Mouse (Mus musculus): ENCODE results near the gene Zfp382. TPM values are rescaled to one million over a fixed set of nuclear protein-coding genes. Genes with fewer than 3 reads are reported as not detected.

Zfp382 gene
- 13.1 and 16.3 TPM in 2 replicates for polyA plus RNA-seq (2016; fragmentation: Nextera tagmentation; extraction: Ambion mirVana)

DNA sequence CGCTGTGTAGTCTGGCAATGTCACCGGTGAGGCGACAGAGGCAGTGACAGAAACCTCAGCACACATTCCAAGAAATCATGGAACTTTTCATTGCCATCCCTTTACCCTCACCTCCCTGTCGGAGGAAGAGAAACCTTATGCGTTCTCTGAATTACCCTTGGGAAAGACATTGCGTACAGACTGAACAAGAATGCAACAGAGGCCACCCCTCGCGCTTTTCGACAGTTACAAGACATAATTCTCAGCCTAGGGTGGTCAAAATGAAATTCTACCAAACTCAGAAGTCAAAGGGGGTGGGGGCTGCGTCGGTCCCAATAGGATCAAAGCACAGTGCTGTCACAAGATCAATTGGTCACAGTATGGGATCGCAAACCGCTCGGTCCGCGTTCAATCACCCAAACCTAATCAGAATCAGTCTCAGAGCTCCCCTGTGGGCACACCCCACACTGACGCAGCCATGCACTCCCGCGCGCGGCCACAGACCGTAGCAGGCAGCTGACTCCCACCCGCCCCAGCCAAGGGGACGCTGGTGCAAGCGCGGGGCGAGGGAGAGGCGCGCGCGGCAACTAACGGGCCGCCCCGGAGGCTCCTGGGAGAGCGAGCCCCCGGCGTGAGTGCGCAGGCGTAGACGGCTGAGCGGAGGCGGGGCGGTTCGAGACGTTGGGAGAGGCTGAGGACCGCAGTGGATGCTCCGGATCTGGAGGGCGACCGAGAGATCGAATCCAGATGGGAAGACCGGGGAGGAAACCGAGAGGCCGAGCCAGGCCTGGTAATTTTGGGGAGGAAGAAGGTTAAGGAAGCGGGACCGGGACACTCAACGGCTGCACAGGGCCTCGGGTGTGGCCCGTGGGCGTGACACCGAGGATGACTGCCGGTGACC, at the start of gene Zfp382:
Gene Zfp382, plus strand, starts transcription at position 635 of the 880 bp plus-strand sequence.
- under 1% methylated on average over 61 of the region's 61 CpGs for WGBS
- peak; percentile 94 for ATAC-seq (ENCODE audit: insufficient number of reproducible peaks, insufficient read depth, low FRiP score, low TSS enrichment)

GRCm38 (mm10) chr7:30072146-30073028, 49.4 kb upstream of the Zfp382 start, which contains the start of gene Zfp82:
Zfp82 (minus strand) TSS chr7:30072900.
- H3K9me3 ChIP-seq = no peaks in the 10 kb centered on the region
- no peaks in the 10 kb centered on the region for H3K4me1 ChIP-seq
- no peaks in the 10 kb centered on the region for H3K27me3 ChIP-seq
- peak within 1 kb of the TSS; percentile 78 for H3K4me3 ChIP-seq
- peak within 1 kb of the TSS; percentile 78 for H3K9ac ChIP-seq
- ATAC-seq (ENCODE audit: insufficient number of reproducible peaks, insufficient read depth, low FRiP score, low TSS enrichment) = peak; percentile 68
- H3K36me3 ChIP-seq = peaks cover 32% of the 10 kb centered on the region
- H3K4me2 ChIP-seq (replicated peaks) = peak within 1 kb of the TSS; percentile 85
- peak within 1 kb of the TSS; percentile 60; the same call in 1 of the 2 replicates for H3K27ac ChIP-seq
- under 1% methylated on average over 50 of the region's 50 CpGs for WGBS

More for the DNA sequence above, at the start of gene Zfp382:
- Histone ChIP-seq H3K4me3 (peak within 1 kb of the TSS; percentile 67), H3K4me1 (peaks cover 11% of the 10 kb centered on the region), H3K9me3 (no peaks in the 10 kb centered on the region; the same call in 1 of the 2 replicates), H3K4me2 (replicated peaks) (peak within 1 kb of the TSS; percentile 82), H3K9ac (peak within 1 kb of the TSS; percentile 70), H3K27ac (peak within 1 kb of the TSS; percentile 88), H3K36me3 (peaks cover 2% of the 10 kb centered on the region), H3K27me3 (no peaks in the 10 kb centered on the region)

DNA sequence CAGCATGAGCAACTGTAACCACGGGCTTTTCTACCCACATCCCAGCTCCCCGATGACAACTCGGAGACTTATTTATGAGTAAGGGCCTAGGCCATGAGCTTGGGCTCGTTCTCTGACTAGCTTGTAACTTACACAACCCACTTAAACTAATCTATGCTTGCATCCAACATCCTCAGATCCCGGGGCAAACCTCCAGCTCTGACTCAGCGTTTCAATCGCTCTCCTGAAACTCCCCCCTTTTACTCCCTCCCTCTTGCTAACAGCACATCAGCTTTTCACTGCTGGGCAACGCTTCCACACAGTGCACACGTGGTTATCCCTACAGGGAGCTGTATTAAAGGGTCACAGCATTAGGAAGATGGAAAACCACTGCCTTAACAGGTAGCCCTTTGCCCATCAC, 35.2 kb upstream of the Zfp382 start:
- H3K27me3 ChIP-seq = no peaks in the 10 kb centered on the region
- peaks cover 21% of the 10 kb centered on the region for H3K4me1 ChIP-seq
- peaks cover 5% of the 10 kb centered on the region; the same call in 1 of the 2 replicates for H3K9me3 ChIP-seq
- no peak overlapping the region for H3K4me3 ChIP-seq
- 94% methylated on average over 9 of the region's 9 CpGs for WGBS
- no peak overlapping the region for H3K27ac ChIP-seq
- no peak for ATAC-seq (ENCODE audit: insufficient number of reproducible peaks, insufficient read depth, low FRiP score, low TSS enrichment)
- no peak overlapping the region for H3K4me2 ChIP-seq (replicated peaks)
- H3K36me3 ChIP-seq = peaks cover 40% of the 10 kb centered on the region
- H3K9ac ChIP-seq = no peak overlapping the region

DNA sequence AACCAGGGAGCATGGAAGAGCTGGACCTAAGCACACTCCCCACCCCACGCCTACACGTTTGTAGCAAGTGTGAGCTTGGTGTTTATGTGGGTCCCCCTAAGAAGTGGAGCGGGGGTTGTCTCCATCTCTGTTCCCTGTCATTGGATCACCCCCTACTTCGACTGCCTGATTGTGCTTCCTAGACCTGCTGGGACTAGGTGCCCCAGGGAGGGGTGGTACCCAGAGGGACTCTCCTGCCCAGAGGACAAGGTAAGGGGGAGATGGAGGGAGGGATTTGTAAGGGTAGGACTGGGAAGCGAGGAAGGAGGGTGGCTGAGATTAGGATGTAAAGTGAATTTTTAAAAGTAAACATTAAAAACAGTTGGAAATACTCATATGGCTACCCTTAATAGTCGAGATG, 32.3 kb upstream of the Zfp382 start:
- ATAC-seq (ENCODE audit: insufficient number of reproducible peaks, insufficient read depth, low FRiP score, low TSS enrichment) = no peak
- Histone ChIP-seq H3K4me2 (replicated peaks) (peak overlapping the region; percentile 83), H3K4me1 (peaks cover 27% of the 10 kb centered on the region), H3K9me3 (peaks cover 5% of the 10 kb centered on the region; the same call in 1 of the 2 replicates), H3K27ac (peak overlapping the region; percentile 87; the same call in 1 of the 2 replicates), H3K36me3 (peaks cover 26% of the 10 kb centered on the region), H3K4me3 (peak overlapping the region; percentile 70), H3K27me3 (no peaks in the 10 kb centered on the region), H3K9ac (peak overlapping the region; percentile 74)
- 6% methylated on average over 6 of the region's 6 CpGs for WGBS

DNA sequence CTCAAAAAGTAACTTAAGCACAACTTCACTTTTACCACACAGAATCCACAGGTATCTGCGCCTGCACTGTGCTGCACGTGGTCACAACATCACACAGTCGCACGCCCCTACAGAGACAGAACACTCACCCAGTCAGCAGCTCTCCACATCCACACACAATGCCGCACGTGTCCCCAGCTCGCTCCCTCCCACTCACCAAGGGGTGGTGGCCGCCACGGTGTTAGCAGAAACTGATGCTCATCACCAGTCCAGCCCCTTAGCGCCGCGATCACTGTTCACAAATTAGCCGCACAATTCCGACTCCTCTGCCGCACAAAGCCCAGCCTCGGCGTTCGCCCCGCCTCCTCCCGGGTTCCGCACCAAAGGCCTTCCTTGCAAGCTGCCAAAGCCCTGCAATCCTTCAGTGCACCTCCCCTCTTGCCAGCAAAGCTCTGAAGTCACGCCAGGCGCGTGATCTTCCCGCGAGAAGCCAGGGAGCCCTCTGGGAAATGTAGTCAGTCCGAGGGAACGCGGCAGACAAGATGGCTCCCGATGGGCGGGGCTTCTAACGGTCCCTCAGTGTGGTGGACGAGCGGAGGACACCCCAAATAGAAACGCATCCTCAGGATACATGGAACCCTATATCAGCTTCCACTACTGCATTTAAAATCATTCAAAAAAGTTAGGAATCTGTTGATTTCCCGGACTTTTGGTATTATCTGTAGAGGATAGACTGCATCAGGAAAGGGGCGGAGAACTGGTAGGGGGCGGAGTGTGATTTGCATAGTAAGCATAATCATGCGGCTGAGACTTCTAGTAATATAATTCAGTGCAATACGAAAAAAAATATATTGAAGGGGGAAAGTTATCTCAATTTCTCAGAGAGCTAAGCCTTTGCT, 31.4 kb upstream of the Zfp382 start, which contains the start of the genes Gm26920 and Zfp566:
Gene Gm26920, minus strand, starts transcription at position 319 of the 878 bp plus-strand sequence.
Gene Zfp566, minus strand, starts transcription at position 436 of the 878 bp plus-strand sequence.
- H3K4me1 ChIP-seq = peaks cover 27% of the 10 kb centered on the region
- H3K27ac ChIP-seq = peak within 1 kb of the TSS; percentile 87
- under 1% methylated on average over 40 of the region's 40 CpGs for WGBS
- H3K9ac ChIP-seq = peak within 1 kb of the TSS; percentile 74
- no peaks in the 10 kb centered on the region for H3K27me3 ChIP-seq
- ATAC-seq (ENCODE audit: insufficient number of reproducible peaks, insufficient read depth, low FRiP score, low TSS enrichment) = peak; percentile 89
- H3K36me3 ChIP-seq = peaks cover 17% of the 10 kb centered on the region
- peak within 1 kb of the TSS; percentile 70 for H3K4me3 ChIP-seq
- peak within 1 kb of the TSS; percentile 83 for H3K4me2 ChIP-seq (replicated peaks)
- H3K9me3 ChIP-seq = peaks cover 3% of the 10 kb centered on the region; the same call in 1 of the 2 replicates

DNA sequence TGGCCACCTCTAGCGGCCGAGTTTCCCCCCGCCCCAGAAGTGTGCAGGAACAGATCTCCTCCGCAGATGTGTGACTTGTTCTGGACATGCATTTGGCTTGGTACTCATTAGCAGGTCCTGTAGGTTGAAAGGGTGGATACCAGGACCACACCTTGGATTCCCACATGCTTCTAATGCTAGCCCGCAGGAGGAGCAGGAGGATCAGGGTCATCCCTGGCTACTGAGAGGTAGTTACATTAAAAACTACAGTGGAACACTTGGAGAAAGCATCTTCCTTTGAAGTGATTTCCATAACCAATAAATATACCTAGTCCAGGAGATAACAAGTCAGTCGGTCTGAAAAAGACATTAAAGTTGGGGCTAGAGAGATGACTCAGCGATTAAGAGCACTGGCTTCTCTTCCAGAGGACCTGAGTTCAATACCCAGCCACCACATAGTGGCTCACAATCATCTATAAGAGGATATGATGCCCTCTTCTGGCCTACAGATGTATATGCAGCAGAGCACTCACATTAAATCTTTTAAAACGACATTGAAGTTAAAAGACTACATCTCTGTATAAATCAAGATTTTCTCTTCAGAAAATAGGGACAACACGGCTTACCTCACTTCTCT, 30.7 kb upstream of the Zfp382 start:
- no peaks in the 10 kb centered on the region for H3K9me3 ChIP-seq
- no peaks in the 10 kb centered on the region for H3K27me3 ChIP-seq
- H3K4me2 ChIP-seq (replicated peaks) = peak overlapping the region; percentile 83
- peaks cover 27% of the 10 kb centered on the region for H3K4me1 ChIP-seq
- no peak overlapping the region for H3K9ac ChIP-seq
- WGBS = 6% methylated on average over 9 of the region's 9 CpGs
- peak overlapping the region; percentile 70 for H3K4me3 ChIP-seq
- peaks cover 10% of the 10 kb centered on the region for H3K36me3 ChIP-seq
- H3K27ac ChIP-seq = peak overlapping the region; percentile 87
- 0 out of 2 replicates have a peak, but pooled peaks have one; percentile 2 for ATAC-seq (ENCODE audit: insufficient number of reproducible peaks, insufficient read depth, low FRiP score, low TSS enrichment)

DNA sequence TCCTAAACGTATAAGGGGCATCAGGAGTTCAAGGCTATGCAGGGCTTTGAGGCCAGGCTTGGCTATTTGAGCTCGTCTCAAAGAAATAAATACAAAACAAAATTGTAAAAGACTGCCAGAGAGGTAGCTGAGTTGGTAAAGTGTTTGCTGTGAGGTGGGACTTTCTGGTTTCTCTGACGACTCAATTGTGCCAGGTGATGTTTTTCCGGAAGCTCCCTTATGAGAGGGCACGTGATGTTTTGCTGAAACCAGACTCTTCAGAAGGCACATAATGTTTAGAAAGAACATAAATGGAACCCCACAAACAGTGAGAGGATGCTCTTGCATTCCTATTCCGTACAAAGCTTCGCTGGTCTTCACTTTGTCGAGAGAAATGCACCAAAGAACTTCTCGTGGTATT, 29.1 kb upstream of the Zfp382 start:
- Histone ChIP-seq H3K4me1 (peaks cover 31% of the 10 kb centered on the region), H3K36me3 (peaks cover 5% of the 10 kb centered on the region), H3K9me3 (no peaks in the 10 kb centered on the region), H3K27me3 (no peaks in the 10 kb centered on the region), H3K4me2 (replicated peaks) (no peak overlapping the region), H3K4me3 (no peak overlapping the region), H3K27ac (no peak overlapping the region), H3K9ac (no peak overlapping the region)
- ATAC-seq (ENCODE audit: insufficient number of reproducible peaks, insufficient read depth, low FRiP score, low TSS enrichment) = no peak
- 82% methylated on average over 9 of the region's 9 CpGs for WGBS

GRCm38 (mm10) chr7:30093918-30094415, 27.8 kb upstream of the Zfp382 start:
- Histone ChIP-seq H3K4me2 (replicated peaks) (peak overlapping the region; percentile 49), H3K27me3 (no peaks in the 10 kb centered on the region), H3K9me3 (no peaks in the 10 kb centered on the region), H3K4me3 (peak overlapping the region; percentile 58), H3K27ac (peak overlapping the region; percentile 98; the same call in 1 of the 2 replicates), H3K4me1 (peaks cover 21% of the 10 kb centered on the region), H3K36me3 (peaks cover 15% of the 10 kb centered on the region), H3K9ac (no peak overlapping the region)
- 78% methylated on average over 6 of the region's 6 CpGs for WGBS
- no peak for ATAC-seq (ENCODE audit: insufficient number of reproducible peaks, insufficient read depth, low FRiP score, low TSS enrichment)

DNA sequence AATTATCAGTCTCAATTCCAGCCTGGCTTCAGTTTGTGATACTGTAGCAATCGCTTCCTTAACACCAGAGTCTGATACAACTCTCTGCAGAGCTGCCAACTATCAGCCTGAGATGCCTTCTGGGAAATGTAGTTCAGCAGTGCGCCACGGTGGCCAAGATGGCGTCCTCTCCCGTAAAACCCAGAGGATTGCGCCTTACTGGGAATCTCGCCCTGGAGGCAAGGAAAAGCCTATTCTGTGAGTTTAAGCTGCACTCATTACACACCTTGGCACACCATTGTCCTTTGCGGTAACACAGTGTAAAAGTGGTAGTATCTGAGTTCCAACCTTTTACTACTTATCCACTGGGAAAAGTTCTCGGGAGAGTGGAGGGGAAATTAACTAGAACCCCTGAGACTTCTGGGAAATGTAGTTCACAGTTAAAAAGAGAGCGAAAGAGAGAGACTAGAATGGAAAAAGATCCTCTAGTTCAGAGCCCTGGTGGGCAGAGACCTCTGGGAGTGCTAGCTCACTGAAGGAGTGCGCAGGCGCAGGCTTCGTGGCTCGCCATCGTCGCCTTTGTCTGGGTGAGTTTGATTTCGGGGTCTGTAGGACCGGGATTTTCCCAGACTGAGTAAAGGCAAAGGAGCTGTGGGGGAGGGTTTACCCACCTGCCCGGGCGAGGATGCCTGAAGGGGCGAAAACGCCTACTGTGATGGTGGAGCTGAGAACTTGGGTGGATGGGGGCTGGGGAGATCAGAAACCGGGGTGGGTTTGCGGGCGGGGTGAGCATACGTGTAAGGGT, 26.9 kb upstream of the Zfp382 start, which contains the start of gene Zfp260:
Gene Zfp260, plus strand, starts transcription at position 132 of the 784 bp plus-strand sequence.
- WGBS = under 1% methylated on average over 26 of the region's 26 CpGs
- peak within 1 kb of the TSS; percentile 58 for H3K4me3 ChIP-seq
- peaks cover 15% of the 10 kb centered on the region; the same call in 1 of the 2 replicates for H3K4me1 ChIP-seq
- H3K36me3 ChIP-seq = peaks cover 24% of the 10 kb centered on the region
- H3K9me3 ChIP-seq = no peaks in the 10 kb centered on the region
- H3K9ac ChIP-seq = peak within 1 kb of the TSS; percentile 77
- no peaks in the 10 kb centered on the region for H3K27me3 ChIP-seq
- H3K4me2 ChIP-seq (replicated peaks) = peak within 1 kb of the TSS; percentile 66
- peak; percentile 81 for ATAC-seq (ENCODE audit: insufficient number of reproducible peaks, insufficient read depth, low FRiP score, low TSS enrichment)
- H3K27ac ChIP-seq = peak within 1 kb of the TSS; percentile 98
